Mouse (Mus musculus) megakaryocyte, embryonic 14.5 days (primary cell): ENCODE measurements around the gene Parvb.

Experiments
- FLI1 ChIP-seq: IDR thresholded peaks from 2 replicates; pipeline ENCODE4 v1.6.1; 2012; ENCODE audit warnings: low read length, inconsistent platforms, mixed read lengths
- GATA1 ChIP-seq: IDR thresholded peaks from 3 replicates; pipeline ENCODE4 v1.6.1; 2012; ENCODE audit warnings: mixed read lengths, low read length, inconsistent platforms, borderline replicate concordance

DNA sequence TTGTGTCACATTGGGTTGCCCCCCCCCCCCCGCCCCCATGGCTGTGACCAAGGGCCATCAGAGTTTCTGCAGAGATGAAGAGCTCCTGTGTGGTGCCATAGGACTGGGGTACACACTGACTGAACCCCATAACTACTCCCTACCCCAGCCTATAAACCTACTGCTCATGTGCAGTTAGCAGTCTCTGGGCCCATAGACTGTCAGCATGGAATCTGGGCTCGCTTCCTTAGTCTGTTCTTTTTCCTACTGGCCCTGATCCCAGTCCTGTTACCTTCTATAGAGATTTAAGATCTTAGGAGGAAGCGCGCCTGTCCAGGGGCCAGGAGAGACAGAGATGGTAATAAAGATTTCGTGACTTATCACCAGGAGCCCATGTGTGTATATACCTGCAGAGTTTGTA is 38.2 kb downstream of the Parvb start:
- TF ChIP-seq GATA1 = no peak
- TF ChIP-seq FLI1 = no peak
